Mouse (Mus musculus): ENCODE measurements around the gene Arhgap23. TPM values are rescaled to one million over a fixed set of nuclear protein-coding genes. Genes with fewer than 3 reads are reported as not detected.

Arhgap23 gene
- total RNA-seq, 1 experiment from 2014 or later, result 9.6 TPM

- no peak for ATAC-seq (replicated peaks; ENCODE audit: low read depth, poor library complexity, severe bottlenecking)
Measured at GRCm38 (mm10) chr11:97499865-97500719, 84.8 kb downstream of the Arhgap23 start, which contains the start of gene 4933428G20Rik. Gene 4933428G20Rik (minus strand): TSS chr11:97500340.

DNA sequence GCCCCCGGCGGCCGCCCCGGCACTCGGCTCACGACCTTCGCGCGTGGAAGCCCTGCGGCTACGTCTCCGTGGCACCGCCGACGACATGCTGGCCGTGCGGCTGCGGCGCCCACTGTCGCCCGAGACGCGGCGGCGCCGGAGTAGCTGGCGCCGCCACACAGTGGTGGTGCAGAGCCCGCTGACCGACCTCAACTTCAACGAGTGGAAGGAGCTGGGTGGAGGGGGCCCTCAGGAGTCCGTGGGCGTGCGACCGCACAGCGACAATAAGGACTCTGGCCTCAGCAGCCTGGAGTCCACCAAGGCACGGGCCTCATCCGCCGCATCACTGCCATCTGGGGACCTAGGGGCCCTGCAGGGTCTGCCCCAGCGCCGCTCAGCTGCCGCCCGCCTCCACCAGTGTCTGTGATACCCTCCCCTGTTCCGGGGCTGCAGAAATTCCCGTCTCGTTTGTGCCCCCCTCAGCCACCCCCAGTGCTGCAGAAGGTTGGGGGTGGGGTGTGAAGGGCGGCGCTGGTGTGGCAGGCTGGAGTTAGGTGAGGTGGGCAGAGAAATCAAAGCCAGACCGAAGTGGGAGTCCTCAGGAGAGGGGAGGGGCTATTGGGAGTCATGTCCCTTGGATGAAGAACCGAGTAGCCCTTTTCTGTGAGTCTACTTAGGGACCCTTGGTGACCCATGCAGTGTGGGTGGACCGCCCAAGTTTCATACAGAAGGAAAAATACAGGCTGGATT is 85.6 kb downstream of the Arhgap23 start:
- ATAC-seq (replicated peaks; ENCODE audit: low read depth, poor library complexity, severe bottlenecking), result no peak

- no peak for ATAC-seq (replicated peaks; ENCODE audit: low read depth, poor library complexity, severe bottlenecking)
Measured at GRCm38 (mm10) chr11:97502383-97502782, 87.0 kb downstream of the Arhgap23 start.

DNA sequence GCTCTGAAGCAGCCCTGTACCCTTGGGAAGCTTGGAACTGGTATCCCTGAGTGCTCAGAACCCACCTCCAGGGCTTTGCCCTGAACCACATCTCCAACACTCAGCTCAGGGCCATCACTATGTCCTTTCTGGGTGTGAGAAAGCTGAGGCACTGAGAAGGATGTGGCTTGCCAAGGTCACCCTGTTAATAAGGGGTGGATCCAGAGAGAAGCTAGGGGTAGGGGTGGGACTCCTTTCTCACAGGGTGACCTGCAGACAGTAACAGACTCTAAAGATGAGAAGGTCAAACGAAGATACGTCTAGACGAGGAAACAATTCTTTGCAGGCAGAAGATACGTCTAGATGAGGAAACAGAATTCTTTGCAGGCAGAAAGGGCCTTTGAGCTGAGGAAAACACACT is 87.5 kb downstream of the Arhgap23 start:
- ATAC-seq (replicated peaks; ENCODE audit: low read depth, poor library complexity, severe bottlenecking), result no peak

DNA sequence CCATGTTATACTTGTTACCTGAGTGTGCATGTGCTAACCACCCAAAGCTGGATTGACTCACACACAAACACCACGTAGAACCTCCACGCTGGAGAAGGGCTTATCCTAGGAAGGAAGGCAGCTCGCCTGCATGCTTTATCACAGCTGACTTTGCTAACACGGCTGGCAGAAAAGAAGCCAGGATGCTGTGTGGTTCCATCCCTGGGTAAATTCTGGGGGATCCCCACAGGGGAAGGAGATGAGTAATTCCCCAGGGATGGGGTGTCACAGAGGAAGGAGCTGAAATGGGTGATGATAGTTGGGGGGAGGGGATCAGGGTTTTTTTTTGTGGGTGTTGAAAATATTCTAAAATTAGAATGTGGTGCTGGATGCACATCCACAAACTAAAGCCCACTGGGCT is 90.5 kb downstream of the Arhgap23 start:
- ATAC-seq (replicated peaks; ENCODE audit: low read depth, poor library complexity, severe bottlenecking), result no peak

DNA sequence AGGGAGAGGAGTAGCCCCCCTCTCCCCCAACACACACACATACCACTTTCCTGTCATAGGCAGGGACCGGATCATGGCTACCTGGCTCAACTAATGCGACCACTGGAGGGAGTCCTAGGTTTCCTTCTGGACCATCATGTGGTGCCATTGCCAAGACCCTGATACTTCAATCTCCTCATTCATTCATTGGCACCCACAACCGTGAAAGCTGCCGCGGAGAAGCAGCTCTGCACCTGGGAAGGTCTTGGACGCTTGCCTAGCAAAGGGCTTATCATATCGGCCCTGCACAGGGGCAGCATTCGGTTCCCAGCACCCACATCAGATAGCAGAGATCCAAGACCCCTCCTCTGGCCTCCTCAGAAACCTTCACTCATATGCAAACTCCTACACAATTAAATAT is 91.0 kb downstream of the Arhgap23 start:
- no peak for ATAC-seq (replicated peaks; ENCODE audit: low read depth, poor library complexity, severe bottlenecking)

DNA sequence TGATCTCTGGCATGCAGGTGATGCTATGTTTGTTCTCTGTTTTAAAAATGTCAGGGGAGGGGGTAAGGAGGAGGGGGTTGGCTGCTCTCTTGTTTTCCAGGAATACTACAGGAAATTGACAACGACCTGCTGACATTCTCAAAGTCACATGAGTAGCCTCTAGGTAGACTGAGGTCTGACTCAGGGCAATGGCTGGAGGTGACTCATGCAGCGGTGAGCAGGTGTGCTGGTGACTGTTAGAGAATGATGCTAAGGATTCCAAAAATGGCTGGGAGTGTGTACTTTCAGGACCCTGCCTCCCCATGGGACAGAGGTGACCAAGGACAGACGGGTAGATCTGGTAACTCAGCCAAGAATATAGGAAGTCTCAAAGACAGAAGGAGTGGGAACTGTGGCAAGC is 92.9 kb downstream of the Arhgap23 start:
- no peak for ATAC-seq (replicated peaks; ENCODE audit: low read depth, poor library complexity, severe bottlenecking)

- ATAC-seq (replicated peaks; ENCODE audit: low read depth, poor library complexity, severe bottlenecking), result peak; percentile 54; the same call in 1 of the 2 replicates
Measured at GRCm38 (mm10) chr11:97509058-97509457, 93.7 kb downstream of the Arhgap23 start.

DNA sequence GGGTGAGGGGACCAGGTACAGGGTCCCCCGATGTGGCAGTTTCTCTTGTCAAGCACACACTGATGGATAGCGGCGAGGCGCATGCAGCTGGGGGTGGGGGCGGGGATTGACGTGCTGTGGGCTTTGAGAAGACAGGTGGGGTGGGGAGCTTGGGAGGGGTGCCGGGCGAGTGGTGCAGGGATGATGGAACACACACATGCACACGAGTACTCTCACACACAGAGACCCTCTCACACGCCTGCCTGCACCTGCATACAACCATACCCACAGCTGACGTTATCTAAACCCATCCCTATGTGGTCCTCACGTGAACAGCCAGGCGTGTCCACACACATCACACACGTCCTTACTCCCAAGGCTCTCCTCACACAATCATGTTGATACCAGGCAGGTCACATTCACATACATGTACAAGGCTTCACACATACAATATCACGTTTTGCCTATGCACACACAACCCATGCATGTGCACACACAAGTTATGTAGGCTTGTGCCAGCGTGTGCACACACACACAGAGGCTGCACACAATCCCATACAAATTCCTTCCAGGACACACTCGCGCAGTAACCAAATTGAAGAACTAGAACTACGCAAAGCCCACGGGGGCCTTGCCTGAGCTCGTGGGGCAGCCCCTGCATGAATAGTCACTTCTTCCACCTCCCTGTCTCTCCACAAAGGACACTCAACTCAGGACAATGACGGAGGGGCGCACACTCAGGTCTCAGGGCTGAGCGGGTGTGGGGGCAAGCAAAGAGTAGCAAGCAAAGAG is 94.6 kb downstream of the Arhgap23 start:
- ATAC-seq (replicated peaks; ENCODE audit: low read depth, poor library complexity, severe bottlenecking), result no peak

DNA sequence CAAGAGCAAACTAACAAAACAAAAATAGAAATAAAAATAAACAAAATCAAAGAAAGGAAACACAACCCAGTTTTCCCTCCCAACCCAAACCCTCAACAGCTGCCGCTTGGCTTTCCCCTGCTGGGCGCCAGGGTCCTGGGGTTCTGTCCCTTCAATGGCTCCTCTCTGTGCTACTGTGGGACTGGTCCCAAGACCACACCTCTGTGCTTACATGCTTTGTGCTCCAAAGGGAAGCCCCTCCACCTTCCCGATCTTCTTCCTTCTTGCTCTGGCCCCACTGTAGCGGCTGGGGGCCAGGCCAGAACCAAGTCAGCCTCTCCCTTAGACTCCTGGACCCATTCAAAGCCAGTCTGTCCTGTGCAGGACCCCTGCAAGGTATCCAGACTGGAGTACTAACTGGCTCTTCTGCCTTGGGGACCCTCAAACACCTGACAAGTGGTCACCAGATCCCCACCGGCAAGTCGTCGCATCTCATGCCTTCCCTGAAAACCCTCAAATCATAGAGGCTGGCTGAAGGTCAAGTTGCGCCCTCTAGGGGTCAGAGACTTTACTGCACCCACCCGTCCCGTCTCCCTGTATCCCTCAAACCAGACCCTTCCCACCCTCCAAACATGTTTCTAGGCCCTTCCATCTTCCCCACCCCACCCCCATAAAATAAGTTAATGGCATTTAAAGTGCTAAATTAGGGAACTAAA is 95.8 kb downstream of the Arhgap23 start:
- ATAC-seq (replicated peaks; ENCODE audit: low read depth, poor library complexity, severe bottlenecking), result peak; percentile 77

DNA sequence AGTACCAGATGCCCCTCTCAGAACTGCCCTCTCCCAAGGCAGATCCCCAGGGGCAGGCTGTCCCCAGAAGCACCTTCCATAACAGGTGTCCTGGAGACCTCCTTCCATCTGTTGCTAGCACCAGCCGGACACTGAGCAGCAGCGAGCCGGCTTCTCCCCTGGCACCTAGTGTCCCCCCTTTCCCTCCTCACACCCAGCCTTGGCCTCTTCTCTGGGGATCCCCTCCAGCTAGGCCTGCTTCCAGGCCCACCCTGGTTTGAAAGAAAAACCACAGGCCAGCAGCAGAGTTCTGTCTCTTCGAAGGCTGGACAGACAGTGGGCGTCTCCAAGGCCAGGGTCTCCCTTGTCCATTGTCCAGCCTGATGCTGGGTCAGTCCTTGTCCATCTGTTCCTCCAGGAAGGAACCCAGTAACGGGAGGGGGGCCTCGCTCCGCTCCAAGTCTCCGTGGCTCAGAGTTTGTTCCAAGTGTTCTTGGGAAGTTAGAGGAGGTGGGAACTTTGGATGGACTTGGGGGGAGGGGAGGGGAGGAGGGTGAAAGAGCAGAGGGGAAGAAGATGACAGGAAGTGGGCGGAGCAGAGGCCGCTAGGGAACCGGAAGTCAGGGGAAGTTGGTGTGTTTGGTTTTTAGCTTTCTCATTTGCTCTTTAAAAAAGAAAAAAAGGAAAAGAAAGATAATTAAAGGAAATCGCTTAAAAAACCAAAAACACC is 96.5 kb downstream of the Arhgap23 start:
- ATAC-seq (replicated peaks; ENCODE audit: low read depth, poor library complexity, severe bottlenecking), result no peak

- ATAC-seq (replicated peaks; ENCODE audit: low read depth, poor library complexity, severe bottlenecking), result no peak
Measured at GRCm38 (mm10) chr11:97512511-97512910, 97.2 kb downstream of the Arhgap23 start.

DNA sequence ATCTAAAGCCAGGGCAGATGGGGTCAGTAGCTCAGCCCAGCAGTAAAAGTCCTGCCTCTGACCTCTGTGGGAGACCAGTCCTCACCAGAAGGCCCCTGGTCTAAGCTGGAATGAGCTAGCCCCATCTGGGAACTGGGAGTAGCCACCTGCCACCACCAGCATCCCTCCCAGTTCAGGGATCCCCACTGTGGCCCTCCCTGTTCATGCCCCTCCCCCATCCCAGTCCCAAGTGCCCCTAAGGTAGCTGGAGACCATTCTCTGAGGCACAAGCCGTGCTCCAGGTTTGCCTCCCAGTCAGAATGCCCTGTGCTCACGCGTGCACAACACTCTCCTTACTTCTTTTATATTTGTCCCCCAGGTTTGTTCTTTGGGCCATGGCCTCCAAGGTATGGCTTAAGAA is 97.7 kb downstream of the Arhgap23 start:
- ATAC-seq (replicated peaks; ENCODE audit: low read depth, poor library complexity, severe bottlenecking), result no peak

- no peak for ATAC-seq (replicated peaks; ENCODE audit: low read depth, poor library complexity, severe bottlenecking)
Measured at GRCm38 (mm10) chr11:97520541-97520940, 105.2 kb downstream of the Arhgap23 start.

GRCm38 (mm10) chr11:97521741-97522474 is 106.6 kb downstream of the Arhgap23 start:
- no peak for ATAC-seq (replicated peaks; ENCODE audit: low read depth, poor library complexity, severe bottlenecking)

GRCm38 (mm10) chr11:97523107-97523506 is 107.8 kb downstream of the Arhgap23 start:
- ATAC-seq (replicated peaks; ENCODE audit: low read depth, poor library complexity, severe bottlenecking), result no peak

GRCm38 (mm10) chr11:97523827-97524261 is 108.5 kb downstream of the Arhgap23 start:
- no peak for ATAC-seq (replicated peaks; ENCODE audit: low read depth, poor library complexity, severe bottlenecking)

DNA sequence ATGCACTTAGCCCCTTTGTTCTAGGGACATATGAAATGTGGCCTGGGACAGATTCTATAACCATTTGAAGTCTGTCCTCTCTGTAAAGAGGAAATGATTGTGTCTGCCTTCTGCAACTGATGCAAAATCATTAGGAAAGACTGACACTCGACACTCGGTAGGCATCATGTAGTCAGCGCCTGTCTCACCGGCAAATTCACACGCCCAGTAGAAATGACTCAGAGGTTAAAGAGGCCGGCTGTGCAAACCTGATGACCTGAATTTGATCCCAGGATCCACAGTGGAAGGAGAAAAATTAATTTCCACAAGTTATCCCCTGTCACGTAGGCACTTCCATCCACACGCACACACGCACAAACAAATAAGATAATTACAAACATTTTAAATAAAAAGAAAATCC is 109.0 kb downstream of the Arhgap23 start:
- no peak for ATAC-seq (replicated peaks; ENCODE audit: low read depth, poor library complexity, severe bottlenecking)

- ATAC-seq (replicated peaks; ENCODE audit: low read depth, poor library complexity, severe bottlenecking), result no peak
Measured at GRCm38 (mm10) chr11:97525313-97525712, 110.0 kb downstream of the Arhgap23 start.
